Mouse (Mus musculus) ES-E14 (cell line): ENCODE measurements around the gene BC003965. TPM values are rescaled to one million over a fixed set of nuclear protein-coding genes. Genes with fewer than 3 reads are reported as not detected.

Source experiments
- DNase-seq: peaks from one replicate; pipeline ENCODE4 v3.0.0-alpha.2; 2013; ENCODE audit warnings: low read depth, low spot score
- H3K27ac ChIP-seq: 2 replicates; pipeline ENCODE4 v1.5.1; 2012; ENCODE audit warnings: low read depth, mild to moderate bottlenecking, low read length, moderate library complexity, mixed read lengths; ENCODE audit not compliant: poor library complexity, insufficient read depth, severe bottlenecking
- H3K36me3 ChIP-seq: 2 replicates; pipeline ENCODE4 v1.6.1; 2012; ENCODE audit warnings: mild to moderate bottlenecking, low read length, moderate library complexity, mixed read lengths; ENCODE audit not compliant: control insufficient read depth, poor library complexity, insufficient read depth, severe bottlenecking
- H3K4me1 ChIP-seq, 2 experiments: fragments of 150-350 bp in 1 of 2; sonication (generic) in 1 of 2; 2 replicates each; pipeline ENCODE4 v1.6.1; 2012; ENCODE audit warnings: low read length in 2 of 2, mild to moderate bottlenecking in 1 of 2, mixed read lengths in 1 of 2; ENCODE audit not compliant: control insufficient read depth in 2 of 2, insufficient read depth in 2 of 2, poor library complexity in 1 of 2
- H3K4me3 ChIP-seq, 2 experiments: fragments of 150-350 bp in 1 of 2; sonication (generic) in 1 of 2; 2 replicates each; pipeline ENCODE4 v1.5.1; 2012; ENCODE audit warnings: low read length in 2 of 2, low read depth in 1 of 2, mild to moderate bottlenecking in 1 of 2, mixed read lengths in 1 of 2; ENCODE audit not compliant: insufficient read depth in 1 of 2, poor library complexity in 1 of 2, severe bottlenecking in 1 of 2
- H3K9ac ChIP-seq: 2 replicates; pipeline ENCODE4 v1.6.1; 2012; ENCODE audit warnings: low read depth, mild to moderate bottlenecking, low read length, mixed read lengths; ENCODE audit not compliant: poor library complexity, insufficient read depth, severe bottlenecking
- H3K9me3 ChIP-seq: fragments of 150-350 bp; sonication (generic); 2 replicates; pipeline ENCODE4 v1.6.1; 2012; ENCODE audit warnings: low read depth, mild to moderate bottlenecking, low read length; ENCODE audit not compliant: control insufficient read depth, insufficient read depth
- CHD2 ChIP-seq: IDR thresholded peaks from 2 replicates; pipeline ENCODE4 v1.6.1; 2014; ENCODE audit warnings: mild to moderate bottlenecking, low read depth, low read length, inconsistent platforms
- HCFC1 ChIP-seq: IDR thresholded peaks from 2 replicates; pipeline ENCODE4 v1.6.1; 2012; ENCODE audit warnings: low read length, inconsistent platforms, borderline replicate concordance; ENCODE audit not compliant: insufficient read depth
- MAFK ChIP-seq: IDR thresholded peaks from 2 replicates; pipeline ENCODE4 v1.6.1; 2014; ENCODE audit warnings: mild to moderate bottlenecking, low read depth, low read length, inconsistent platforms; ENCODE audit not compliant: insufficient read depth
- ZC3H11A ChIP-seq: IDR thresholded peaks from 2 replicates; pipeline ENCODE4 v1.6.1; 2012; ENCODE audit warnings: low read depth, mild to moderate bottlenecking, inconsistent platforms, low read length, borderline replicate concordance
- ZNF384 ChIP-seq: IDR thresholded peaks from 2 replicates; pipeline ENCODE4 v1.6.1; 2012; ENCODE audit warnings: low read depth, low read length, inconsistent platforms
- in situ Hi-C, 2 experiments: fragments of 600-800 bp; cut with MboI; formaldehyde crosslinking; loops; one replicate each; pipeline ENCODE4 v1.15.1; 2025; ENCODE audit warnings: low sequenced_read_pairs in 2 of 2, inconsistent platforms in 1 of 2; ENCODE audit not compliant: unreplicated experiment in 2 of 2
- total RNA-seq: library from RNA; depleted of rRNA; stranded (reverse); fragments of 300-350 nt; gene quantifications from 2 replicates; pipeline ENCODE4 v1.2.3, GENCODE M21; 2012

Gene BC003965
- total RNA-seq, 1 experiment, result 22.8 TPM

- H3K9ac ChIP-seq, result no peak overlapping the region
- in situ Hi-C loops, result no loop called here
Observed at GRCm38 (mm10) chr17:25172558-25172957, 11.8 kb upstream of the BC003965 start.

GRCm38 (mm10) chr17:25175411-25175810 lies 8.9 kb upstream of the BC003965 start, which contains the start of gene Gm38655:
Gene Gm38655 (minus strand): TSS chr17:25175471.
- H3K4me1 ChIP-seq, result peaks cover 0 to 4% of the 10 kb centered on the region in 2 experiments; a peak in 2 of 4 replicates
- DNase-seq, result no peak
- H3K4me3 ChIP-seq, result no peak within 1 kb of the TSS
- no peak within 1 kb of the TSS for H3K27ac ChIP-seq
- no peaks in the 10 kb centered on the region for H3K9me3 ChIP-seq
- no peak for TF ChIP-seq ZNF384
- no peak for TF ChIP-seq HCFC1
- TF ChIP-seq CHD2, result no peak
- TF ChIP-seq MAFK, result no peak
- no peak within 1 kb of the TSS for H3K9ac ChIP-seq
- H3K36me3 ChIP-seq, result no peaks in the 10 kb centered on the region
- in situ Hi-C loops, result no loop called here

More at GRCm38 (mm10) chr17:25172558-25172957, 11.8 kb upstream of the BC003965 start:
- Histone ChIP-seq H3K36me3 (no peaks in the 10 kb centered on the region), H3K4me3 (no peak overlapping the region), H3K9me3 (no peaks in the 10 kb centered on the region), H3K27ac (no peak overlapping the region), H3K4me1 (peaks cover 0 to 4% of the 10 kb centered on the region in 2 experiments; a peak in 2 of 4 replicates)
- TF ChIP-seq ZC3H11A (no peak), ZNF384 (no peak), MAFK (no peak)
- DNase-seq, result no peak

GRCm38 (mm10) chr17:25183232-25183631 lies 1.1 kb upstream of the BC003965 start:
- Histone ChIP-seq H3K27ac (no peak overlapping the region), H3K4me3 (peak overlapping the region in 1 of 2 experiments; percentile 86; a peak in 2 of 4 replicates), H3K4me1 (no peaks in the 10 kb centered on the region; a peak in 1 of 4 replicates), H3K36me3 (0 out of 2 replicates have a peak, but pooled peaks cover 2% of the 10 kb centered on the region), H3K9ac (peak overlapping the region; percentile 31), H3K9me3 (no peaks in the 10 kb centered on the region)
- DNase-seq, result no peak
- TF ChIP-seq HCFC1 (no peak), MAFK (no peak), ZNF384 (no peak), ZC3H11A (no peak), CHD2 (no peak)
- in situ Hi-C loops, result no loop called here

- Histone ChIP-seq H3K9ac (peak overlapping the region; percentile 83), H3K4me1 (peaks cover 0 to 2% of the 10 kb centered on the region in 2 experiments; a peak in 1 of 4 replicates), H3K9me3 (no peaks in the 10 kb centered on the region), H3K4me3 (peak overlapping the region; percentile 81 to 86), H3K36me3 (0 out of 2 replicates have a peak, but pooled peaks cover 2% of the 10 kb centered on the region), H3K27ac (no peak overlapping the region)
- DNase-seq, result no peak
- TF ChIP-seq ZNF384 (no peak), CHD2 (no peak), HCFC1 (no peak), ZC3H11A (no peak), MAFK (no peak)
- in situ Hi-C loops, result no loop called here
Observed at GRCm38 (mm10) chr17:25184961-25185360, 607 bp downstream of the BC003965 start.

GRCm38 (mm10) chr17:25187784-25188149 lies 3.4 kb downstream of the BC003965 start:
- no peak for DNase-seq

More at GRCm38 (mm10) chr17:25187784-25188149, 3.4 kb downstream of the BC003965 start:
- peaks cover 0 to 2% of the 10 kb centered on the region in 2 experiments; a peak in 1 of 4 replicates for H3K4me1 ChIP-seq
- peaks cover 9% of the 10 kb centered on the region; the same call in 1 of the 2 replicates for H3K36me3 ChIP-seq
- H3K27ac ChIP-seq, result no peak overlapping the region
- in situ Hi-C loops, result no loop called here
- peak overlapping the region; percentile 40 to 92 for H3K4me3 ChIP-seq
- no peaks in the 10 kb centered on the region for H3K9me3 ChIP-seq
- TF ChIP-seq HCFC1, result no peak
- TF ChIP-seq MAFK, result no peak
- no peak for TF ChIP-seq CHD2
- no peak for TF ChIP-seq ZC3H11A
- no peak for TF ChIP-seq ZNF384
- peak overlapping the region; percentile 41; the same call in 1 of the 2 replicates for H3K9ac ChIP-seq
